Mouse (Mus musculus) stomach, postnatal 0 days (tissue): Measurements from ENCODE around the gene Ell3. TPM values are rescaled to one million over a fixed set of nuclear protein-coding genes. Genes with fewer than 3 reads are reported as not detected.
A peak's percentile ranks its signal among the peaks of the same experiment; 100 is the strongest.

Experiments used
- ATAC-seq: fragments of 200-750 bp; cut with Nextera tagmentation; 2 replicates; pipeline ENCODE4 v1.8.0; 2017; ENCODE audit not compliant: low FRiP score, low TSS enrichment
- DNase-seq: peaks from one replicate; pipeline ENCODE4 v3.0.0-alpha.2; 2016; ENCODE audit warnings: low spot score
- H3K27ac ChIP-seq: fragments of 300-500 bp; sonication (generic); replicated peaks from 2 replicates; pipeline ENCODE4 v1.5.1; 2014; ENCODE audit warnings: mild to moderate bottlenecking, control low read depth
- H3K27me3 ChIP-seq: fragments of 300-500 bp; sonication (generic); 2 replicates; pipeline ENCODE4 v1.6.1; 2014; ENCODE audit warnings: low read length; ENCODE audit not compliant: control insufficient read depth, insufficient read depth
- H3K36me3 ChIP-seq: fragments of 300-500 bp; sonication (generic); 2 replicates; pipeline ENCODE4 v1.6.1; 2014; ENCODE audit warnings: low read length, mixed read lengths; ENCODE audit not compliant: control insufficient read depth, insufficient read depth
- H3K4me1 ChIP-seq: fragments of 300-500 bp; sonication (generic); replicated peaks from 2 replicates; pipeline ENCODE4 v1.6.1; 2014; ENCODE audit warnings: antibody characterized with exemption; ENCODE audit not compliant: control insufficient read depth, insufficient read depth
- H3K4me2 ChIP-seq: fragments of 300-500 bp; sonication (generic); replicated peaks from 2 replicates; pipeline ENCODE4 v1.6.1; 2014; ENCODE audit warnings: low read depth, mild to moderate bottlenecking, control low read depth, moderate library complexity
- H3K4me3 ChIP-seq: fragments of 300-500 bp; sonication (generic); 2 replicates; pipeline ENCODE4 v1.5.1; 2014; ENCODE audit warnings: low read depth, low read length, control low read depth
- H3K9ac ChIP-seq: fragments of 300-500 bp; sonication (generic); 2 replicates; pipeline ENCODE4 v1.6.1; 2014; ENCODE audit warnings: mild to moderate bottlenecking, low read length, control low read depth, mixed read lengths
- H3K9me3 ChIP-seq: fragments of 300-500 bp; sonication (generic); 2 replicates; pipeline ENCODE4 v1.6.1; 2016; ENCODE audit warnings: low read length; ENCODE audit not compliant: control insufficient read depth
- CTCF ChIP-seq: IDR thresholded peaks from 2 replicates; pipeline ENCODE4 v1.5.1; 2016; ENCODE audit warnings: antibody characterized with exemption, low read depth, mild to moderate bottlenecking, moderate library complexity
- EP300 ChIP-seq: optimal IDR thresholded peaks from 2 replicates; pipeline ENCODE3; 2016; ENCODE audit warnings: antibody characterized with exemption
- WGBS: fragments of 180-500 bp; shearing (Covaris S2); extraction: QIAGEN DNeasy Blood & Tissue Kit; methylation state at CpG from one replicate; pipeline ENCODE4 v1.1.7; 2014; 5-methylcytosine and 5-hydroxymethylcytosine counted together
- polyA plus RNA-seq: library from polyadenylated mRNA; unstranded; fragments of >200 nt; fragmentation: Nextera tagmentation; extraction: Ambion mirVana; gene quantifications from 2 replicates; pipeline ENCODE4 v1.2.1, GENCODE M21; 2015

Ell3 gene
- polyA plus RNA-seq, 1 experiment from 2014 or later, result 4.9 TPM

DNA sequence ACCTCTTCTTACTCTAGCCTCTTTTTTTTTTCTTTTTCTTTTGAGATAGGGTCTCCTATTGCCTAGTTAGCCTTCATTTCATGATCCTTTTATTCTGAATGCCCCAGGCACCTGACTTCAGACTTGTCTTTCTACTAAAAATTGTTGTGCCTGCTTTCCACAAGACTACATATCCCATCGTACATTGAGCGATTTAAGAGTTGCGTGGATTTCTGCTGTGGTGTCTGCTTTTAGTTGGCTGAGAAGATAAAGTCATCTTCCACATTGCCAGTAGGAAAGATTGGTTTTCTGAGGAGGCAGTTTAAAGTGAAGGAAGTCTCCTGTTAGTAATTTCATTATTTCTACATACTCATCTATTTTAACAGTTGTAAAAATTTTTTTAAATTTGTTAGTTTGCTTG is 28.5 kb downstream of the Ell3 start:
- DNase-seq (no peak), ATAC-seq (no peak)
- Histone ChIP-seq H3K4me2 (peak overlapping the region; percentile 60), H3K4me3 (peak overlapping the region; percentile 97; the same call in 1 of the 2 replicates), H3K4me1 (no peaks in the 10 kb centered on the region), H3K9ac (no peak overlapping the region), H3K9me3 (no peaks in the 10 kb centered on the region), H3K27me3 (no peaks in the 10 kb centered on the region), H3K36me3 (0 out of 2 replicates have a peak, but pooled peaks cover 2% of the 10 kb centered on the region), H3K27ac (no peak overlapping the region)
- WGBS, result 61% methylated on average over 3 of the region's 3 CpGs
- TF ChIP-seq CTCF (no peak), EP300 (no peak)

DNA sequence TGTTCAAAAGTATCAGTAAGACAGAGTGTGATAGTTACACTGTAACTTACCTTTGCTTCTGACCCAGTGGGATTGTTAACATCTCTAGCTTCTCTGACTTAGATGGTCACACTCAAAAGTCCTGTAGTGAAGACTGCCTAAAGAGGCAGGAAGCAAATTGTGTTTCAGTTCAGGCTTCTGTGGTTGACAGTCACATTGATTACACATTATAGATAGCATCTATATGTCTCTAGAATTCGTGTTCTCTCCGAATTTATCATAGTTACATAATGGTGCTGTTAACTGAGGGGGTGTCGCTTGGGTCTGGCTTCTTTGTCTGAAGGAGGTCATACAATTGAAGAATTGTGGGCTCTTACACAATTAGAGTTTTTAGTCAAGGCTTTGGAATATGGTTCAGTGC is 29.0 kb downstream of the Ell3 start:
- DNase-seq, result no peak
- TF ChIP-seq EP300, result no peak
- TF ChIP-seq CTCF, result no peak
- no peak for ATAC-seq
- no peaks in the 10 kb centered on the region for H3K9me3 ChIP-seq
- no peak overlapping the region for H3K9ac ChIP-seq
- no peaks in the 10 kb centered on the region for H3K27me3 ChIP-seq
- H3K27ac ChIP-seq, result no peak overlapping the region
- 34% methylated on average over 3 of the region's 3 CpGs for WGBS
- H3K4me1 ChIP-seq, result no peaks in the 10 kb centered on the region
- 0 out of 2 replicates have a peak, but pooled peaks cover 2% of the 10 kb centered on the region for H3K36me3 ChIP-seq
- H3K4me2 ChIP-seq, result peak overlapping the region; percentile 60
- peak overlapping the region; percentile 97 for H3K4me3 ChIP-seq

DNA sequence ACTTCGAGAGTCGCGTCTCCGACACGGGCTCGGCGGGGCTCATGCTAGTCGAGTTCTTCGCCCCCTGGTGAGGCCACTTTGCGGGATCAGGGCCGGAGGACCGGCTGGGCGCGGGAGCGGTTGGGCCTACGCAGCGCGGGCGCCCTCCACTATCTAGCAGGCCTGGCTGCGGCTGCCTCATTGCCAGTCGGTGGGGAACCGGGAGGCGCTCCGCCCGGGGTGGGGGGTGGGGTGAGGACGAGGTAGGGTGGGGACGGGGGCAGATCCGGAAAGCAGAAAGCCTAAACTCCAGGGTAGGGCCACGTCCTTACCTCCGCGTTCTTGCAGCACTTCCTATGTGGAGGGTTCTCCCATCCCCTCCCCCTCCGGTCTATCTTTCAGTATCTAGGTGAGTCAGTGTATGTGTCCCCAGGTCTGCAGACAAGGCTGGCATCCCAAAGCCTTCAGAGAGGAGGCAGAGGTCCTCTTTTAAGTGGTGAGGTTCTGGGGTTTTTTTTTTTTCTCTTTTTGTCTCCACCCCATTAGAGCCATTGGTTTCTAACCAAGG is 29.9 kb downstream of the Ell3 start:
- Histone ChIP-seq H3K9me3 (no peaks in the 10 kb centered on the region), H3K4me3 (peak overlapping the region; percentile 97), H3K27me3 (no peaks in the 10 kb centered on the region), H3K27ac (peak overlapping the region; percentile 99), H3K9ac (peak overlapping the region; percentile 99), H3K4me2 (peak overlapping the region; percentile 60), H3K36me3 (0 out of 2 replicates have a peak, but pooled peaks cover 2% of the 10 kb centered on the region), H3K4me1 (no peaks in the 10 kb centered on the region)
- under 1% methylated on average over 27 of the region's 32 CpGs for WGBS
- TF ChIP-seq CTCF (no peak), EP300 (no peak)
- no peak for DNase-seq
- ATAC-seq, result peak; percentile 41

DNA sequence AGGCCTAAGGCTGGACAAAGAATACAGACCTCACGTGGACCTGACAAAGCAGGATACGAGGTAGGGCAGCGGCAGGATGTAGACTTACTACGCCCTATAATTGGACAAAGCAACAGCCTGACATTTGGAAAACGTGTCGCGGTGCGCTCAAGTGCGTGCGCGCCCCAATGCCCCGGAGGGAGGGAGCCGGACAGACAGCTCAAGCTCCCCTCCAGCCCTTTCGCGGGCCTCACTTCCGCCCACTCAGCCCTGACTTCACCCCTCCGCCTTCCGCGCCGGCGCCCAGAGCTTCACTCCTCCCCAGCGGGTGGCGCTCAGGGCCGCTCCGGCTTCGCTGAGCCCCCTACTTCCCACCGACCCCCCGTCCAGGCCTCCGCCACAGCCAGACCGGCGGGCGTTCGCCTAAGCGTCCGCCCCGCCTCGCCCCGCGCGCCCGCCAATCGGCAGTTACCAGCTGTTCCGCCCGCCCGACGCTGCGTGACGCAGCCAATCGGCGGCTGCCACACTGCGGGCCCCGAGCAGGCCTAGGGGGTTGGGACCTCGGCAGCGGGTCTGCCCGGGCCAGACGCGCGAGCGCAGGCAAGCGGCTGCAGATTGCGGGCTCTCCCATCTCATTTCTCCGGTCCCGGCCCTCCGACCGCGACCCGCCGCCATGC is 30.6 kb downstream of the Ell3 start, which contains the start of the genes Pdia3 and Catsper2:
Gene Pdia3 (plus strand): TSS at position 389 of the 656 bp plus-strand sequence.
Gene Catsper2 (minus strand): TSS at position 406 of the 656 bp plus-strand sequence.
- H3K27me3 ChIP-seq, result no peaks in the 10 kb centered on the region
- under 1% methylated on average over 63 of the region's 68 CpGs for WGBS
- ATAC-seq, result peak; percentile 99
- H3K4me2 ChIP-seq, result peak within 1 kb of the TSS; percentile 60
- no peaks in the 10 kb centered on the region for H3K4me1 ChIP-seq
- H3K9me3 ChIP-seq, result no peaks in the 10 kb centered on the region
- peak within 1 kb of the TSS; percentile 97 for H3K4me3 ChIP-seq
- peak; percentile 69 for TF ChIP-seq CTCF
- TF ChIP-seq EP300, result no peak
- peak within 1 kb of the TSS; percentile 99 for H3K27ac ChIP-seq
- H3K36me3 ChIP-seq, result 0 out of 2 replicates have a peak, but pooled peaks cover 1% of the 10 kb centered on the region
- DNase-seq, result peak; percentile 98
- H3K9ac ChIP-seq, result peak within 1 kb of the TSS; percentile 99

DNA sequence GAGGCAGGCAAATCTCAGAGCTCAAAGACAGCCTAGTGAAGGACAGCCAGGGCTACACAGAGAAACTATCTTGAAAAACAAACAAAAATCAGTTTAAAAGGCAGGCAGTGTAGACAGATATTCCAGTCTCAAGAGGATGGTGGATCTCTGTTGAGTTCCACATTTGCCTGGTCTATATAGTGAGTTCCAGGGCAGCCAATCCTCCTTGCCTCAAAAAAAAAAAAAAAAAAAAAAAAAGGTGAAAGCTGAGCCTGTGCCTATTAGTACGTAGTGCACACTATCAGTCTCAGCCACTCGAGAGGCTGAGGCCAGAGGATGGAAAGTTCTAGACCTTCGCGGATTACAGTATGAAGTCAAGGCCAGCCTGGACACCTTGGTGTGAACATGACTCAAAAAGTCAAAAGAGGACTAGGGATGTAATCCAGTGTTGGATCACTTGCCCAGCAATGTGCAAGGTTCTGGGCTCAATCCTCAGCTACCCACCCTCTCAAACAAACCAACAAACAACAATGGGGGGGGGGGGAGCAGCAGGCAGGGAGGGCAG is 31.2 kb downstream of the Ell3 start:
- no peaks in the 10 kb centered on the region for H3K36me3 ChIP-seq
- H3K4me2 ChIP-seq, result peak overlapping the region; percentile 60
- DNase-seq, result no peak
- no peaks in the 10 kb centered on the region for H3K9me3 ChIP-seq
- peak; percentile 1 for ATAC-seq
- WGBS, result 5% methylated on average over 4 of the region's 4 CpGs
- TF ChIP-seq CTCF (no peak), EP300 (no peak)
- peak overlapping the region; percentile 99 for H3K9ac ChIP-seq
- H3K27me3 ChIP-seq, result no peaks in the 10 kb centered on the region
- peak overlapping the region; percentile 97 for H3K4me3 ChIP-seq
- H3K27ac ChIP-seq, result peak overlapping the region; percentile 99
- no peaks in the 10 kb centered on the region for H3K4me1 ChIP-seq

DNA sequence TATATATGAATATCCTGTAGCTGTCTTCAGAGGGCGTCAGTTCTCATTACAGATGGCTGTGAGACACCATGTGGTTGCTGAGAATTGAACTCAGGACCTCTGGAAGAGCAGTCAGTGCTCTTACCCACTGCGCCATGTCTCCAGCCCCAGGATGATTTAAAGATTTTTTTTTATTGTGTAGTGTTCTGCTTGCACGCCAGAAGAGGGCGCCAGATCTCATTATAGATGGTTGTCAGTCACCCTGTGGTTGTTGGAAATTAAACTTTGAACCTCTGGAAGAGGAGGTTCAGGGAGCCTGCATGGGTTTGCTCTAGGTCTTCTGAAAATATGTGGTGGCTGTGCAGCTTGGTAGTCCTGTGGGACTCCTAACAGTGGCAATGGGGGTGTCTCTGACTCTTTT is 35.9 kb downstream of the Ell3 start:
- H3K4me3 ChIP-seq, result no peak overlapping the region
- H3K36me3 ChIP-seq, result no peaks in the 10 kb centered on the region
- H3K27me3 ChIP-seq, result no peaks in the 10 kb centered on the region
- ATAC-seq, result no peak
- no peaks in the 10 kb centered on the region for H3K4me1 ChIP-seq
- TF ChIP-seq EP300 (no peak), CTCF (peak; percentile 67)
- no peak overlapping the region for H3K4me2 ChIP-seq
- no peak overlapping the region for H3K27ac ChIP-seq
- H3K9me3 ChIP-seq, result no peaks in the 10 kb centered on the region
- peak; percentile 66 for DNase-seq
- no peak overlapping the region for H3K9ac ChIP-seq
- WGBS, result 38% methylated on average over 4 of the region's 4 CpGs
